Mouse (Mus musculus): Measurements from ENCODE around the gene Gstp3. TPM values are rescaled to one million over a fixed set of nuclear protein-coding genes. Genes with fewer than 3 reads are reported as not detected.
A peak's percentile ranks its signal among the peaks of the same experiment; 100 is the strongest.

Gene Gstp3
- total RNA-seq (2021) = not detected
- long read RNA-seq, experiment 1 = 0 reads
- long read RNA-seq, experiment 2 = 0 reads

DNA sequence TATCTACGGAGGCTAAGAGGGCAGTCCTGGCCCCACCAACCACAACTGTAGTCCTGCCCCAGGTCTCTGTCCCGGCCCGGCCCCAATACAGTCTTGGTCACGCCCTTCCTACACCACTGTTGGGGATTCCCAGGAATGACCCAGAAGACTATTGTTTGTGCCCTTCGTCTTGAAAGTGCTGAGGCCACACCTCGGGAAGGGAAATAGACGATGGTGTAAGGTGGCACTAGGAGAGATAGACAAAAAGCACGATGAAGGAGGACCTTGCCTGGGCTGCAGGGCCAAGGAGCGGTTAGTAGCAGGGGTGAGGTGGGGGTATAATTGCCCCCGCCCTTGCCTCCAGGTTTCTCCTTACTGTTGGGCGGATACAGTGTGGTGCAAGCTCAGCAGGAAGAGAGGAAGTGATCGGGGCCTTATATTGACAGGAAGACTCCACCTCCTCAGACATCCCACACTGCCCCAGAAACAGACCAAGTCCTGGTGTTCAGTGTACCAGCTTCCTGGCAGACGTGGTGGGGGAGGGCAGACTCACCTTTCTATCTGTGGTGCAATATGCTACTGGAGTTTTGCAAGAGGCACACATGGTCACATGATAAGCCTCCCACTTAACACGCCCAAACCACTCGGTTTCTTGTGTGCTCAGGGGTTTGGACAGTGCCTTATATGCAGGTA is at the start of gene Gstp3:
TSS of gene Gstp3 (minus strand) at position 501 of the 672 bp plus-strand sequence.
- no peak for DNase-seq

- DNase-seq = no peak
Observed at GRCm38 (mm10) chr19:4108535-4108934, 49.2 kb upstream of the Gstp3 start.

GRCm38 (mm10) chr19:4106654-4107053 is 47.3 kb upstream of the Gstp3 start:
- no peak for DNase-seq

DNA sequence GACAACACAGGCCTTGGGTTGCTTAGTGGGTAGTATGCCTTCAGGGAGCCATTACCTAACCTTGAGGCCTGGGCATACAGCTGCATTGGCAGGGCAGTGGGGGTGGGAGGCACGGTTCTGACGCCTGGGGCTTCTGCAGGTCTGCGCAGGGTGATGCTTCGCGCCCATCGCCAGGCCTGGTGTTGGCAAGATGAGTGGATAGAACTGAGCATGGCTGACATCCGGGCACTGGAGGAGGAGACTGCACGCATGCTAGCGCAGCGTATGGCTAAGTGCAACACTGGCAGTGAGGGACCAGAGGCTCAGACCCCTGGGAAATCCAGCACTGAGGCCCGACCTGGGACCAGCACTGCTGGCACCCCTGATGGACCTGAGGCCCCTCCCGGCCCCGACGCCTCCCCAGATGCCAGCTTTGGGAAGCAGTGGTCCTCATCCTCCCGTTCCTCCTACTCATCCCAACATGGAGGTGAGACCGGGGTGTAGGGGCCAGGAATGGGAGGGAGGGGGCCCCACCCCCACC is 45.4 kb upstream of the Gstp3 start:
- no peak for DNase-seq

- DNase-seq = no peak
Observed at GRCm38 (mm10) chr19:4103792-4104191, 44.4 kb upstream of the Gstp3 start.

- no peak for DNase-seq
Observed at GRCm38 (mm10) chr19:4103294-4103693, 43.9 kb upstream of the Gstp3 start.

GRCm38 (mm10) chr19:4102626-4103025 is 43.3 kb upstream of the Gstp3 start:
- no peak for DNase-seq

- DNase-seq = no peak
Observed at GRCm38 (mm10) chr19:4102049-4102448, 42.7 kb upstream of the Gstp3 start.

DNA sequence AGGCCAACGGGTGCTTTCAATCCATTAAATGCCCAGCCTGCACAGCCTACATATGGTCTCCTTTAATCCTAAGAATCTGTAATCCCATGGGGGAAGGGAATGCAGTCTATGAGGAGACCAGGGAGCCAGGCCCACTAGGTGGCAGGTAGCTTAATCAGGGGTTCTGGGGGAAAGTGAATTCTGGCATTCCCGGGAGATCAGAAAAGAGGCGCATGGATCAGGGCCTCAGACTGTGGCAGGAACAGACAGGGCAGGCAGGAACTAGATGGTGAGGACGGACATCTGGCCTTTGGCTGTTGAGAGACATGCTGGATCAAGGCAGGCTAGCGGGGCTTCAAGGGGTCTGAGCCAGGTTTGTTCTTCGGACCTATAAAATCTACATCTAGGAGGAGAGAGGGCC is 42.1 kb upstream of the Gstp3 start:
- DNase-seq = no peak

- DNase-seq = no peak
Observed at GRCm38 (mm10) chr19:4100718-4101261, 41.4 kb upstream of the Gstp3 start.

GRCm38 (mm10) chr19:4099837-4100717 is 40.7 kb upstream of the Gstp3 start, which contains the start of gene Pitpnm1:
TSS of gene Pitpnm1 (plus strand) at chr19:4099998.
- peak; percentile 80 for DNase-seq

DNA sequence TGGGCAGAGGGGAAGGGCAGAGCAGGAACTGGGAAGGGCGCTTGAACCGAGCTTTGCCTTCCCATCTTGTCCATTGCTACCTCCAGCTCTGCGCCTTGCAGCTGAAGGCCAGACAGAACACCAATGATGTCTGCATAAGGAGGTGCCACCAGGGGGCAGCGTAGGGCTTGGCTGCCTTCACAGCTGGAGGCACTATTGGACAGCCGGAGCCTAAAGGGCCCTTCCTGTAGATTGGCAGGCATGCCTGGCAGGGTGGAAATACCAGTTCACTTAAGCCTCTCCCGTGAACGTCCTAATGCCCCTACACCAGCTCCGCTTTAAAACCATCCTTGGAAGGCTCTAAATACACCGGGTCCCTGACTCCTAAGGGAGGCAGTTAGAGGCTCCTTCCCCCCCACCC is 39.7 kb upstream of the Gstp3 start:
- DNase-seq = peak; percentile 89

DNA sequence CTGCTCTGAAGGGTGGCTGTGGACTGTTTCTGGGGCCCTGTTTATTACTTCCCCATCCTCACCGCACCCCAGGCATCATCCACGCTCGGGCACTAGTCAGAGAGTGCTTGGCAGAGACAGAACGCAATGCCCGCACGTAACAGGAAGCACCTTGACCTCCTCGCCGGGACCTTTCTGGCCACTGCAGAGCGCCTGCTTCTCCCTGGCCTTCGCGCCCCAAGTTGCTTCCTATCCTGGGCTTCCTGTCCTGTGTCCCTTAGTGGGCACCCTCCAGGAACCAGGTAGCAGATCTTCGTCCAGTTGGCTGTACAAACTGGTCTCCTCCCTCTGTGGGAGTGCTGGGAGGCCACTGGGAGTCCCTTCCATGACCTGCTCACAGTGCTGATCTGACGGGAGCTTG is 39.1 kb upstream of the Gstp3 start:
- DNase-seq = no peak

GRCm38 (mm10) chr19:4097441-4097825 is 38.1 kb upstream of the Gstp3 start:
- no peak for DNase-seq

- peak; percentile 100 for DNase-seq
Observed at GRCm38 (mm10) chr19:4096642-4097440, 37.5 kb upstream of the Gstp3 start, which contains the start of gene Cdk2ap2. TSS of gene Cdk2ap2 (plus strand) at chr19:4097182.

DNA sequence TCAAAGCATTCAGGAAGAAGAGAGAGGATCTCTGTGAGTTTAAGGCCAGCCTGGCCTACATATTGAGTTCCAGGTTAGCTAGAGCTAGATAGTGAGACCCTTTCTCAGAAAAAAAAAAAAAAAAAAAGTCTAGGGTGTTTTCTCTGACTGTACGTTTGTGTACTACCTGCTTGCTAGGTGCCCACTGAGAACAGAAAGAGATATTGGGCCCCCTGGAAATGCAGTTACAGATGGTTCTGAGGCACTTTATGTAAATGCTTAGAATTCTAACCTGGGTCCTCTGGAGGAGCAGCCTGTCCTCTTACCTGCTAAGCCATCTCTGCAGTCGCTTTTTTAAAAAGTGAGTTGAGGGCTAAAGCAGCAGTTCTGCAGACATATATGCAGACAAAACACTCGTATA is 36.4 kb upstream of the Gstp3 start:
- no peak for DNase-seq

GRCm38 (mm10) chr19:4094774-4095303 is 35.5 kb upstream of the Gstp3 start:
- DNase-seq = no peak

- DNase-seq = no peak
Observed at GRCm38 (mm10) chr19:4094348-4094747, 35.0 kb upstream of the Gstp3 start.

DNA sequence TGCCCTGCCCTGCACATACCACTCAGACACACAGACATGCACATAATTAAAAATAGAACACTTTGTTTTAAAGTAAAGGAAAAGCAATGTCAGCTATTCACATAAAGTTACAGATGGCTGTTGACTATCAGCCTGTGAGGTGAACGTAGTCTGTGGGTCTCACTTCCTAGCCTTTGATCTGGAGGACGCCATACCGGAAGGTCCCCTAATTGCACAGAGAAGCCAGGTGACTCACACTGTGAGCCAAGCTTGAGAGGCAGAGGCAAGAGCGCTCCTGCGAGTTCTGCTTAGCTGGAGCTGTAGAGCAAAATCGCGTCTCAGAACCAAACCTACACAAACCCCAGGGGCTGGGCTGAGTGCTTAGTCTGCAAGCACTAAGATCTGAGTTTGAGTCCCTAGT is 34.4 kb upstream of the Gstp3 start:
- DNase-seq = no peak

- no peak for DNase-seq
Observed at GRCm38 (mm10) chr19:4092750-4093149, 33.4 kb upstream of the Gstp3 start.

- DNase-seq = no peak
Observed at GRCm38 (mm10) chr19:4091383-4091782, 32.0 kb upstream of the Gstp3 start.

DNA sequence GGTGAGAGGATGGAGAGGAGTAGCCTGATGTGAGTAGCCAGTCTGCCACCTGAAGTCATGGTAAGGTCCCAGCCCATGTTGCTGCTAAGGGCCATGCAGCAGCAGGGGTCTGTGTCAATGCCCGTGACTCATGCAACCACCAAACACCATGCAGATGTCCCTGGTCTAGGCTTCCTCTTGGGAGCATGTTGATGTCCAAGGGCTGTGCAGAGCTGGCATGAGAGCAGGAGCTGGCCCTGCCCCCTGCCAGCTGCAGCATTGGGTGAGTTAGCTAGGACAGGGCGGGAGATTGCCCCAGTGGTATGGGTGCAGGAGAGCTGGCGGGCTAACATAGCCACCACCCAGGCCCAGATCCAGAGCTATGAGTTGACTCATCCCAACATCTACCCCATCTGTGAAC is 31.1 kb upstream of the Gstp3 start:
- no peak for DNase-seq
